10 mouse cellular contexts compared by ENCODE assay signal in genomic region chr16:94618543-94618942, GRCm38 (mm10). TPM values are rescaled to one million over a fixed set of nuclear protein-coding genes. Genes with fewer than 3 reads are reported as not detected.
A peak's percentile ranks its signal among the peaks of the same experiment; 100 is the strongest.
DNase-seq lines count a peak whose midpoint lies in the region; ATAC-seq and TF ChIP-seq lines count a peak whose summit lies in the region.
"Had no signal": no experiment of that assay in that cellular context is flagged by ENCODE, and none has a peak within 500 bp of the region (broad histone marks: within the 10 kb centered on the region; RNA-seq: fewer than 3 reads in every experiment).

No protein-coding gene starts in this region.

- TF ChIP-seq EP300 in stomach, postnatal 0 days (optimal IDR thresholded peaks at IDR 0.05), result no peak

- H3K4me3 ChIP-seq in intestine, embryonic 15.5 days (replicated peaks), result no peak overlapping the region
- no peak overlapping the region for H3K4me3 ChIP-seq in limb, embryonic 14.5 days (replicated peaks; ENCODE audit: low read length)
- H3K4me3 ChIP-seq in midbrain, embryonic 14.5 days (replicated peaks; ENCODE audit: low read depth, low read length), result no peak overlapping the region
- no peak overlapping the region for H3K4me3 ChIP-seq in stomach, postnatal 0 days (ENCODE audit: low read depth, low read length)
- H3K4me3 ChIP-seq: embryonic facial prominence, embryonic 13.5 days; neural tube, embryonic 12.5 days had no signal

- peak; percentile 64 to 67 for DNase-seq in B cell, adult 2 months
- peak; percentile 54 for DNase-seq in T-cell, adult 2 months (ENCODE audit: low spot score)
- peak; percentile 95 for DNase-seq in heart, adult 11 months
- DNase-seq in limb, embryonic 14.5 days (ENCODE audit: low spot score), result peak; percentile 57
- peak; percentile 71 for DNase-seq in midbrain, embryonic 14.5 days
- peak; percentile 66 for DNase-seq in stomach, postnatal 0 days (ENCODE audit: low spot score)

- WGBS in intestine, embryonic 15.5 days, result 49% methylated on average over 10 of the region's 10 CpGs
- 58% methylated on average over 10 of the region's 10 CpGs for WGBS in limb, embryonic 14.5 days
- WGBS in midbrain, embryonic 14.5 days, result 55% methylated on average over 10 of the region's 10 CpGs
- 49% methylated on average over 10 of the region's 10 CpGs for WGBS in stomach, postnatal 0 days

- H3K9ac ChIP-seq in intestine, embryonic 15.5 days, result no peak overlapping the region
- H3K9ac ChIP-seq in limb, embryonic 14.5 days (ENCODE audit: low read depth, low read length, severe bottlenecking), result no peak overlapping the region
- no peak overlapping the region for H3K9ac ChIP-seq in midbrain, embryonic 14.5 days (replicated peaks; ENCODE audit: low read length)
- H3K9ac ChIP-seq in stomach, postnatal 0 days (ENCODE audit: low read length), result no peak overlapping the region
- H3K9ac ChIP-seq: embryonic facial prominence, embryonic 13.5 days; neural tube, embryonic 12.5 days had no signal

- TF ChIP-seq POLR2A in limb, embryonic 14.5 days (IDR thresholded peaks at IDR 0.05; ENCODE audit: borderline replicate concordance, extremely low read depth, insufficient read depth, insufficient read length), result no peak

- no peak overlapping the region for H3K4me2 ChIP-seq in intestine, embryonic 15.5 days (replicated peaks)
- H3K4me2 ChIP-seq in limb, embryonic 14.5 days (replicated peaks; ENCODE audit: low read depth, low read length, severe bottlenecking), result no peak overlapping the region
- no peak overlapping the region for H3K4me2 ChIP-seq in midbrain, embryonic 14.5 days (ENCODE audit: low read length)
- no peak overlapping the region for H3K4me2 ChIP-seq in stomach, postnatal 0 days (replicated peaks; ENCODE audit: low read depth)
- H3K4me2 ChIP-seq: embryonic facial prominence, embryonic 13.5 days; neural tube, embryonic 12.5 days had no signal

- 0 out of 2 replicates have a peak, but pooled peaks cover under 1% of the 10 kb centered on the region for H3K4me1 ChIP-seq in intestine, embryonic 15.5 days (replicated peaks)
- H3K4me1 ChIP-seq in limb, embryonic 14.5 days (ENCODE audit: control insufficient read depth, insufficient read depth, low read length), result peaks cover 6% of the 10 kb centered on the region; the same call in 1 of the 2 replicates
- H3K4me1 ChIP-seq in midbrain, embryonic 14.5 days (ENCODE audit: control insufficient read depth, insufficient read depth, low read length), result no peaks in the 10 kb centered on the region
- no peaks in the 10 kb centered on the region for H3K4me1 ChIP-seq in stomach, postnatal 0 days (replicated peaks; ENCODE audit: control insufficient read depth, insufficient read depth)
- H3K4me1 ChIP-seq: neural tube, embryonic 12.5 days had no signal

- ATAC-seq in common myeloid progenitor, adult 5-6 weeks (replicated peaks; ENCODE audit: low read depth, poor library complexity, severe bottlenecking), result peak; percentile 90
- peak; percentile 87 for ATAC-seq in intestine, embryonic 15.5 days
- ATAC-seq in limb, embryonic 14.5 days (ENCODE audit: low FRiP score, low read depth), result no peak; the same call in 1 of the 2 replicates
- ATAC-seq in midbrain, embryonic 14.5 days (ENCODE audit: low FRiP score, low TSS enrichment), result no peak; the same call in 1 of the 2 replicates
- ATAC-seq in stomach, postnatal 0 days (ENCODE audit: low FRiP score, low TSS enrichment), result peak; percentile 88

- H3K27ac ChIP-seq in intestine, embryonic 15.5 days, result no peak overlapping the region
- no peak overlapping the region for H3K27ac ChIP-seq in limb, embryonic 14.5 days (replicated peaks; ENCODE audit: low read depth, low read length)
- H3K27ac ChIP-seq in midbrain, embryonic 14.5 days (replicated peaks; ENCODE audit: low read depth, low read length), result no peak overlapping the region
- H3K27ac ChIP-seq in stomach, postnatal 0 days (replicated peaks), result peak overlapping the region; percentile 53
- H3K27ac ChIP-seq: embryonic facial prominence, embryonic 13.5 days; neural tube, embryonic 12.5 days had no signal

- no peaks in the 10 kb centered on the region for H3K27me3 ChIP-seq in intestine, embryonic 15.5 days (replicated peaks)
- H3K27me3 ChIP-seq in limb, embryonic 14.5 days (ENCODE audit: control insufficient read depth, insufficient read depth, low read length), result no peaks in the 10 kb centered on the region
- H3K27me3 ChIP-seq in midbrain, embryonic 14.5 days (ENCODE audit: control insufficient read depth, insufficient read depth, low read length), result no peaks in the 10 kb centered on the region
- no peaks in the 10 kb centered on the region for H3K27me3 ChIP-seq in stomach, postnatal 0 days (ENCODE audit: control insufficient read depth, insufficient read depth, low read length)
- H3K27me3 ChIP-seq: embryonic facial prominence, embryonic 13.5 days; neural tube, embryonic 12.5 days had no signal

- no peaks in the 10 kb centered on the region for H3K36me3 ChIP-seq in intestine, embryonic 15.5 days
- H3K36me3 ChIP-seq in limb, embryonic 14.5 days (ENCODE audit: control insufficient read depth, insufficient read depth, low read length), result peaks cover 19% of the 10 kb centered on the region
- H3K36me3 ChIP-seq in midbrain, embryonic 14.5 days (ENCODE audit: control insufficient read depth, insufficient read depth, low read length), result 0 out of 2 replicates have a peak, but pooled peaks cover 2% of the 10 kb centered on the region
- no peaks in the 10 kb centered on the region for H3K36me3 ChIP-seq in stomach, postnatal 0 days (ENCODE audit: control insufficient read depth, insufficient read depth, low read length)

- no peaks in the 10 kb centered on the region for H3K9me3 ChIP-seq in intestine, embryonic 15.5 days
- no peaks in the 10 kb centered on the region for H3K9me3 ChIP-seq in limb, embryonic 14.5 days (ENCODE audit: control insufficient read depth, low read length)
- H3K9me3 ChIP-seq in midbrain, embryonic 14.5 days (ENCODE audit: control insufficient read depth, low read length), result no peaks in the 10 kb centered on the region
- no peaks in the 10 kb centered on the region for H3K9me3 ChIP-seq in stomach, postnatal 0 days (ENCODE audit: control insufficient read depth, low read length)
- H3K9me3 ChIP-seq: embryonic facial prominence, embryonic 13.5 days; neural tube, embryonic 12.5 days had no signal

- peak; percentile 92 for TF ChIP-seq CTCF in stomach, postnatal 0 days (IDR thresholded peaks at IDR 0.05; ENCODE audit: low read depth)

RNA-seq across cellular contexts. Expression of gene Dyrk1a, which starts 48.7 kb away (rescaled TPM):
- 72.9 and 77.1 TPM in 2 replicates for total RNA-seq in common myeloid progenitor, adult 5-6 weeks (2017)
- polyA plus RNA-seq in intestine, embryonic 15.5 days (2015; fragmentation: Nextera tagmentation; extraction: Ambion mirVana), result 8.1 and 8.7 TPM in 2 replicates
- 35.0 and 45.1 TPM in 2 replicates for polyA plus RNA-seq in limb, embryonic 14.5 days (2012; rRNA removed)
- polyA plus RNA-seq in limb, embryonic 14.5 days (2014; fragmentation: Nextera tagmentation; extraction: Ambion mirVana), result 12.3 and 15.1 TPM in 2 replicates
- 16.8 and 20.8 TPM in 2 replicates for polyA plus RNA-seq in midbrain, embryonic 14.5 days (2014; fragmentation: Nextera tagmentation; extraction: Ambion mirVana)
- polyA plus RNA-seq in stomach, postnatal 0 days (2015; fragmentation: Nextera tagmentation; extraction: Ambion mirVana), result 4.6 and 5.2 TPM in 2 replicates

Comparison
In these comparisons a context has a peak if more than half of its experiments do, and no peak if none do; other contexts are left out.
1. ATAC-seq: peak in common myeloid progenitor, adult 5-6 weeks (single experiment), intestine, embryonic 15.5 days (single experiment) and stomach, postnatal 0 days (single experiment); none in limb, embryonic 14.5 days (single experiment) and midbrain, embryonic 14.5 days (single experiment).
2. Peak in every context shown above with its lines, with median percentiles within 50 percentile points of each other: DNase-seq.